Mouse (Mus musculus) ES-E14 (cell line): ENCODE data around the gene Fam189a2.

Source experiments
- CHD2 ChIP-seq: IDR thresholded peaks from 2 replicates; pipeline ENCODE4 v1.6.1; 2014; ENCODE audit warnings: mild to moderate bottlenecking, low read depth, low read length, inconsistent platforms
- HCFC1 ChIP-seq: IDR thresholded peaks from 2 replicates; pipeline ENCODE4 v1.6.1; 2012; ENCODE audit warnings: low read length, inconsistent platforms, borderline replicate concordance; ENCODE audit not compliant: insufficient read depth
- MAFK ChIP-seq: IDR thresholded peaks from 2 replicates; pipeline ENCODE4 v1.6.1; 2014; ENCODE audit warnings: mild to moderate bottlenecking, low read depth, low read length, inconsistent platforms; ENCODE audit not compliant: insufficient read depth
- ZC3H11A ChIP-seq: IDR thresholded peaks from 2 replicates; pipeline ENCODE4 v1.6.1; 2012; ENCODE audit warnings: low read depth, mild to moderate bottlenecking, inconsistent platforms, low read length, borderline replicate concordance
- ZNF384 ChIP-seq: IDR thresholded peaks from 2 replicates; pipeline ENCODE4 v1.6.1; 2012; ENCODE audit warnings: low read depth, low read length, inconsistent platforms

- TF ChIP-seq HCFC1 (no peak), MAFK (no peak), ZNF384 (no peak), ZC3H11A (no peak), CHD2 (no peak)
Measured at GRCm38 (mm10) chr19:24032654-24033236, 1.9 kb upstream of the Fam189a2 start.
